Mouse (Mus musculus) intestine, embryonic 15.5 days (tissue): ENCODE measurements around the gene Ctc1. TPM values are rescaled to one million over a fixed set of nuclear protein-coding genes. Genes with fewer than 3 reads are reported as not detected.

Source experiments
- ATAC-seq: fragments of 200-750 bp; cut with Nextera tagmentation; 2 replicates; pipeline ENCODE4 v1.8.0; 2017; ENCODE audit warnings: moderate TSS enrichment, moderate library complexity
- H3K27ac ChIP-seq: fragments of 300-500 bp; sonication (generic); 2 replicates; pipeline ENCODE4 v1.5.1; 2015; ENCODE audit warnings: mild to moderate bottlenecking, inconsistent platforms
- H3K27me3 ChIP-seq: fragments of 300-500 bp; sonication (generic); replicated peaks from 2 replicates; pipeline ENCODE4 v1.6.1; 2015; ENCODE audit warnings: inconsistent platforms
- H3K36me3 ChIP-seq: fragments of 300-500 bp; sonication (generic); 2 replicates; pipeline ENCODE4 v1.6.1; 2015; ENCODE audit warnings: inconsistent platforms
- H3K4me1 ChIP-seq: fragments of 300-500 bp; sonication (generic); replicated peaks from 2 replicates; pipeline ENCODE4 v1.6.1; 2015; ENCODE audit warnings: inconsistent platforms
- H3K4me2 ChIP-seq: fragments of 300-500 bp; sonication (generic); replicated peaks from 2 replicates; pipeline ENCODE4 v1.6.1; 2015; ENCODE audit warnings: mild to moderate bottlenecking, inconsistent platforms
- H3K4me3 ChIP-seq: fragments of 300-500 bp; sonication (generic); replicated peaks from 2 replicates; pipeline ENCODE4 v1.5.1; 2015; ENCODE audit warnings: inconsistent platforms
- H3K9ac ChIP-seq: fragments of 300-500 bp; sonication (generic); 2 replicates; pipeline ENCODE4 v1.6.1; 2015; ENCODE audit warnings: inconsistent platforms
- H3K9me3 ChIP-seq: fragments of 300-500 bp; sonication (generic); 2 replicates; pipeline ENCODE4 v1.6.1; 2016; ENCODE audit warnings: inconsistent platforms
- WGBS: fragments of 180-500 bp; shearing (Covaris S2); methylation state at CpG from one replicate; pipeline ENCODE4 v1.1.7; 2015; 5-methylcytosine and 5-hydroxymethylcytosine counted together
- polyA plus RNA-seq: library from polyadenylated mRNA; unstranded; fragments of >200 nt; fragmentation: Nextera tagmentation; extraction: Ambion mirVana; gene quantifications from 2 replicates; pipeline ENCODE4 v1.2.1, GENCODE M21; 2015

The Ctc1 gene
- polyA plus RNA-seq, 1 experiment from 2014 or later = 35.1 TPM

DNA sequence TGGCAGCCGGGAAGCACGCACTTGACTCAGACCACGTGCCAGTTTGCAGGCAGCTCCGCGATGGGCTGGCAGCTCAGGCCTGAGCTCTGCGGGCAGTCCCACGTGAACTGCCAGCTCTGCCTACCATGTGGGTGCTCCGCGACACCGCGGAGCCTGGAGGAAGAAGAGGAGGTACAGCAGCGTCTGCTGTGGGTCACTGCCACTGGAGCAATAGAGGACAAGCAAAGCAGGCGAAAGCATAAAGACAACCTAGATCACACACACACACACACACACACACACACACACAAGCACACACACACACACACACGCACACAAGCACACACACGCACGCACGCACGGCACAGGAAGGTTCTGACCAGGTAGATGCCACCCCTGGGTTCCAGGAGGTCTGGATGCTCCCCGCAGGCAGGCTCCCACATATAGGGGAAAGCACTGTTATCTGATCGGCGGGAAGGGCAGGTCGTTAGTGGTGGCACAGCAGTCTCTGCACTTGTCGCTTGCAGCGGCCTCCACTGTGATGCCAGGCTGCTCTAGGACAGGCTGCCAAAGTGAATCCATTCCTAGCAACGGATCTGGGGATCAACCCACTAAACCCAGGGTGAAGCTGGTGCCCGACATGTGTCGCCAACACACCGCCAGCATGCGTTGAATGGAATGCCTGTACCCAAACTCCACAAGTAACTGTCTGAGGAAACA lies 50.6 kb downstream of the Ctc1 start:
- no peak for ATAC-seq
- Histone ChIP-seq H3K9me3 (no peaks in the 10 kb centered on the region), H3K9ac (peak overlapping the region; percentile 40), H3K27me3 (no peaks in the 10 kb centered on the region), H3K4me2 (peak overlapping the region; percentile 90), H3K27ac (no peak overlapping the region), H3K4me1 (peaks cover 27% of the 10 kb centered on the region), H3K4me3 (peak overlapping the region; percentile 40), H3K36me3 (no peaks in the 10 kb centered on the region)
- WGBS = 3% methylated on average over 29 of the region's 29 CpGs

DNA sequence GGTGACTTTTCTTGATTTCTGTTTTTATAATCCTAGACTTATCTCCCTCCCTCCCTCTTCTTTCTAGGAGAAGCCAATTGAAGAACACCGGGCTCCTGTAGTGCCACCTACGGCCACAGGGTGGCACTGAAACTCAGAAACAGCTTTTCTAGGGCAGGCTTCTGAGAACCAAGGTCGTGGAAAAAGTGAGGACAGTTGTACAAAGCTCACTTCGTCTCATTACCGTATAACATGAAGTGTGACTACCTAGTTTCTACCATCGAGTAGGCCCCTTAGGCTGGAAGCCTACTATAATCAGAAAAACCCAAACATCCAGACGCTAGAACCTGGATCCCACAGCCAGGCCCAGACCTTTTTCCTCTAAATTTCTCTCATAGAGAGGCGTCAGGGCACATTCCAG lies 51.2 kb downstream of the Ctc1 start:
- H3K9ac ChIP-seq = no peak overlapping the region
- H3K36me3 ChIP-seq = no peaks in the 10 kb centered on the region
- peak overlapping the region; percentile 40 for H3K4me3 ChIP-seq
- no peaks in the 10 kb centered on the region for H3K27me3 ChIP-seq
- H3K4me2 ChIP-seq = peak overlapping the region; percentile 90
- 9% methylated on average over 8 of the region's 8 CpGs for WGBS
- H3K27ac ChIP-seq = peak overlapping the region; percentile 8; the same call in 1 of the 2 replicates
- peaks cover 28% of the 10 kb centered on the region for H3K4me1 ChIP-seq
- no peaks in the 10 kb centered on the region for H3K9me3 ChIP-seq
- ATAC-seq = no peak

DNA sequence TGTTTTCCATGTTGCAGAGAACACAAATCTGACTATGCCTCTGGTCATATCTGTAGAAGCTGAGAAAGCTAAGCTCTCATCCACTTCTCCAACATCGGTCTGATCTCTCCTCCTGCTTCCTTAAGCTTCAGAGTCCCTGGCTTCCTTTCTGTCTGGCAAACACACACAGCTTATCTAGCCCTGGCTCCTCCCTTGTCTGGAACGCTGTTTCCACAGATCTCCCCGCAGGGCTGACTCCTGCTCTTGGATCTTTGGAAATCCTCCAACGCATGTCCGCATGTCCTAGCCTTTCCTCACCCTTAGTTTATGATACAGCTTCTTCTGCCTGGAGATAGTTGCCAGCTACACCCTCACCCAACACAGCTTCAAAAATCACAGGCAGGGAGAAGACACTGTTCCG lies 51.9 kb downstream of the Ctc1 start:
- Histone ChIP-seq H3K36me3 (no peaks in the 10 kb centered on the region), H3K27me3 (no peaks in the 10 kb centered on the region), H3K9me3 (no peaks in the 10 kb centered on the region), H3K9ac (no peak overlapping the region; the same call in 1 of the 2 replicates), H3K4me3 (no peak overlapping the region), H3K4me1 (peaks cover 34% of the 10 kb centered on the region), H3K4me2 (peak overlapping the region; percentile 90; the same call in 1 of the 2 replicates), H3K27ac (peak overlapping the region; percentile 8; the same call in 1 of the 2 replicates)
- no peak for ATAC-seq
- 26% methylated on average over 6 of the region's 6 CpGs for WGBS

DNA sequence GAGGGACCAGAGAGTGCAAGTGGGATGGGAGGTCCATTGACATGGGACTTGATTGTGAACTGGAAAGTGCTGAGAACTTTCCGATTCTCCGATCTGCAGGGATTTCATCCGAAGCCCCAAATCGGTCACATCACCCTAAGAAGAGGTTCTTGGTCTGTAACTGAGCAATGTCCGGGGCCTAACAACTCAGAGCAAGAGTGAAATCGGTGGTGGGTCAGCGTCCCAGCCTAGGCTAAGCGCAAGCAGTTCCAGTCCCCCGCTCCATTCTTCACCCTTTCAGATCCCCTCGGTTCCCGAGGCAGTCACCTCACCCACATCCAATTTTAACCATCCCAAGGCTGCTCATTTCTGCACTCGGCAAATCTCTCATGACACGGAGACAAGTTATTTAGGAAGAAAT lies 54.4 kb downstream of the Ctc1 start:
- Histone ChIP-seq H3K9ac (peak overlapping the region; percentile 66), H3K4me2 (peak overlapping the region; percentile 83), H3K4me1 (peaks cover 32% of the 10 kb centered on the region), H3K36me3 (no peaks in the 10 kb centered on the region), H3K4me3 (peak overlapping the region; percentile 54), H3K9me3 (no peaks in the 10 kb centered on the region), H3K27me3 (no peaks in the 10 kb centered on the region), H3K27ac (peak overlapping the region; percentile 80)
- ATAC-seq = no peak
- 2% methylated on average over 13 of the region's 13 CpGs for WGBS

DNA sequence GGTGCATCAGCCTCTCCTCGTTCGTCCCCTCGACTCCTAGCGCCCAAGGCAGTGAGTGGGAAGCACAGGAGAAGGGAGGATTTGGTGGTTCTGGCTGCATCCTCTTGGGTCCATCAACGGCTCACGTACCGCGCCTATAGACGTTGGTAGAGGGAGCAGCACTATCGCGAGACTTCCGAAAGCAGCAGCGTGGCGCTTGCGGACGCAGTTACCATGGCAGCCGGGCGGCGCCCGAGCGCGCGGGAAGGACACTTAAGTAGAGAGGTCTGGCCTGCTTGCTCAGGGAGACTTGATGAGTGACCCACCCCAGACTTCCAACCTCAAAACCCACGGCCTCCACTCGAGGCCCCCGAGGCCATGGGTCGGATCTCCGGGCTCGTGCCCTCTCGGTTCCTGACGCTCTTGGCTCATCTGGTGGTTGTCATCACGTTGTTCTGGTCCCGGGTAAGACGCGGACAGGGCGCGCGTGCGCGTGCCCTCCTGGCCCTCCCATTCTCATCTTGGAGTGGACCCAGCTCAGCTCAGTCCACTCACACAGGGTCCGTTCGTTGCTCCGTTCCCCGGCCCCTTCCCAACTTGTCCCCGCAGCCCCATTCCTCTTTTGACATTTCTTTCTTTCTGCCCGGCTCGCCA lies 55.0 kb downstream of the Ctc1 start, which contains the start of gene Tmem107:
Tmem107 (plus strand) TSS at position 217 of the 633 bp plus-strand sequence.
- no peaks in the 10 kb centered on the region for H3K36me3 ChIP-seq
- peak; percentile 88 for ATAC-seq
- H3K4me2 ChIP-seq = peak within 1 kb of the TSS; percentile 83
- H3K9ac ChIP-seq = peak within 1 kb of the TSS; percentile 66
- no peaks in the 10 kb centered on the region for H3K27me3 ChIP-seq
- peak within 1 kb of the TSS; percentile 80 for H3K27ac ChIP-seq
- no peaks in the 10 kb centered on the region for H3K9me3 ChIP-seq
- peaks cover 32% of the 10 kb centered on the region for H3K4me1 ChIP-seq
- peak within 1 kb of the TSS; percentile 54 for H3K4me3 ChIP-seq
- under 1% methylated on average over 47 of the region's 47 CpGs for WGBS

DNA sequence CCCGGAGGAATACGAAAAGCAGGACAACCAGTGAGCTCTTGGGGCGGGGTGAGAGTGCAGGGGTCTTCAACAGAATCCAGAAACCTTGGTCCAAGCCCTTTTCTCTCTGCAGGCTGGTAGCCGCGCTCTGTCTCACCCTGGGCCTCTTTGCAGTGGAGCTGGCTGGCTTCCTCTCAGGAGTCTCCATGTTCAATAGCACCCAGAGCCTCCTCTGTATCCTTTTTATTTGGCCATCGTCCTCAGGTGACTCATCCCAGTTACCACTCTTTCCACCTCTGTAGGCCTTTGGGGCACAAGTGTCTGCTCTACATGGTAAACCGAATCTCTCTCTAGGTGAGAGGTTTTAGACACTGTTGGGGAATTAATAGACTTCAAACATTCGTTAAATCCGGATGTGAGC lies 55.6 kb downstream of the Ctc1 start:
- no peak for ATAC-seq
- peak overlapping the region; percentile 83 for H3K4me2 ChIP-seq

DNA sequence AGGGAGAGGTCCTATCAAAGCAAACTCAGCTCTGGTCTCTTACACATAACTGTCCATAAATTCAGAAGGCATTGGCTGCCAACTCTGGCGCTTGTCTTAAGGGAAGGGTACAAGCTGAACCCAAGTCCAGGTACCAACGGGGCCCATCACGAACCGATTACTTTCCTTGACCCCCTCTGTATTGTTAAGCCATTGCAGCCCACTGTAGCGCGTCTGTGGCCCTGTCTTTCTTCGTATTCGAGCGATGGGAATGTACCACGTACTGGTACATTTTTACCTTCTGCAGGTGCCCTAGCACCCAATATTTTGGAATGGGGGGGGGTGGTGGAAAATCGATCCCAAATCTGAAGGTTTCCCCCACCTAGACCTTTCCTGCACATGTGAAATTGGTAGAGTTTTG lies 56.5 kb downstream of the Ctc1 start:
- peaks cover 23% of the 10 kb centered on the region for H3K4me1 ChIP-seq
- 0 out of 2 replicates have a peak overlapping the region, but pooled peaks have one; percentile 22 for H3K4me3 ChIP-seq
- no peaks in the 10 kb centered on the region for H3K9me3 ChIP-seq
- H3K27me3 ChIP-seq = no peaks in the 10 kb centered on the region
- no peaks in the 10 kb centered on the region for H3K36me3 ChIP-seq
- 83% methylated on average over 11 of the region's 11 CpGs for WGBS
- no peak for ATAC-seq
- peak overlapping the region; percentile 73 for H3K27ac ChIP-seq
- H3K4me2 ChIP-seq = peak overlapping the region; percentile 63
- H3K9ac ChIP-seq = no peak overlapping the region; the same call in 1 of the 2 replicates

More for the DNA sequence above, 55.6 kb downstream of the Ctc1 start:
- WGBS = 24% methylated on average over 9 of the region's 9 CpGs
- peaks cover 30% of the 10 kb centered on the region for H3K4me1 ChIP-seq
- H3K4me3 ChIP-seq = peak overlapping the region; percentile 54
- no peaks in the 10 kb centered on the region for H3K27me3 ChIP-seq
- peak overlapping the region; percentile 66 for H3K9ac ChIP-seq
- H3K9me3 ChIP-seq = no peaks in the 10 kb centered on the region
- H3K27ac ChIP-seq = peak overlapping the region; percentile 80
- no peaks in the 10 kb centered on the region for H3K36me3 ChIP-seq

DNA sequence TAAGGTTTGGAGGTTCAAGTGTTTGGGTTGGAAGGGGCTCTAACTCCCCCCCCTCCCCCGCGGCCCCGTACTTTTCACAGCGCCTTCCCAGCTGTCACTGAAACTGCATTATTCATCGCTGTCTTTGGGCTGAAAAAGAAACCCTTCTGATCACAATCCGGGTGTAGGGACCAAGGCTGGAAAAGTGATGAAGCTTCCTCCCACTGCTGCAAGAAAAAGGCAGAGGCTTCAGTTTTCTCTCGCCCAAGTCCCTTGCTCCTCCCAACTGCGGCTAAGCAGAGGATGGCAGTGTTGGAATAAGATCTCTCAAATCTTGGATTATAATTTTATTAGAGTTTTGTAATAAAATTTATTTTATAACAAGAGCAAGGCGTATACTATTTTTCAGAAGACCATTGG lies 57.0 kb downstream of the Ctc1 start:
- H3K9me3 ChIP-seq = no peaks in the 10 kb centered on the region
- H3K36me3 ChIP-seq = no peaks in the 10 kb centered on the region
- 5% methylated on average over 9 of the region's 9 CpGs for WGBS
- peak overlapping the region; percentile 22 for H3K4me3 ChIP-seq
- H3K27me3 ChIP-seq = no peaks in the 10 kb centered on the region
- peak overlapping the region; percentile 37 for H3K9ac ChIP-seq
- peak overlapping the region; percentile 73 for H3K27ac ChIP-seq
- H3K4me1 ChIP-seq = peaks cover 19% of the 10 kb centered on the region
- H3K4me2 ChIP-seq = peak overlapping the region; percentile 63
- ATAC-seq = no peak

DNA sequence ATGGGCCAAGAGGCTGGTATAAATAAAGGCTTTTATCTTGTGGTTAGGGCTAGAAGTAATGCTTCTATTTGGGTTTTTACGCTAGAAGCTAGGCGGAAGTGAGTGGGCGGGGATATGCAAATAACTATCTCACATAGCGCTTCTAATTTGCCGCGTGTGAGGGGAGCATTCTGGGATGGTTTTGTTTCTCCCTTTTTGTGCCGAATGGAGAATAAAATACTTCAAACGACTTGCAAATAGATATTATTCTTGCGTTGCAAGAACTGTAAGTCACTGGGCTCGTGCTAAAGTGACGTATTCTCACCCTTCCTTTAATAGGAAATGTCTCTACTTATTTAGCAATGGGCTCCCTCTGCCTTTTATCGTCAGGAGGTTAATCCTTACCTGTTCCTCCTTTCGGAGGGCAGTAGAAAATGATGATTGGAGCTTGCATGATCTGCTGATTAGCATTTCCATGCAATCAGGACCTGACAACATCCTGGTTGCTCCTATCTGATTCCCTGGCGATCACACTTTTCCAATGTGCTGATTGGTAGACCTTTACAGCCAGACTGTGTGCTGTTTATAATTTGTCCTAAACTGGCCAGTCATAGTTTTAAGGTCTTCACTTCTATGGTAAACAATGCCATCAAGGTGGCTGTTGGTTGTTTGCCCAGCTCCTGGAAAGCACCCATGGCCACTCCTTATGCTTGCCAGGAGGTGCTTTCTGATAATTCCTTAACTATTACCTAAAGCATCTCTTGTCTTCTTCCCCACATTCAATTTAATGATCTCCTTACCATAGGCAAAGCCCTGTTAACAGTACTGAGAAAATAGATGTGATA lies 57.6 kb downstream of the Ctc1 start:
- H3K9me3 ChIP-seq = no peaks in the 10 kb centered on the region
- peak overlapping the region; percentile 84 for H3K27ac ChIP-seq
- H3K9ac ChIP-seq = peak overlapping the region; percentile 40; the same call in 1 of the 2 replicates
- WGBS = 0% methylated on average over 14 of the region's 14 CpGs
- no peaks in the 10 kb centered on the region for H3K27me3 ChIP-seq
- H3K4me1 ChIP-seq = peaks cover 17% of the 10 kb centered on the region
- peak overlapping the region; percentile 22 for H3K4me3 ChIP-seq
- H3K4me2 ChIP-seq = peak overlapping the region; percentile 63
- peak; percentile 82 for ATAC-seq
- H3K36me3 ChIP-seq = no peaks in the 10 kb centered on the region

DNA sequence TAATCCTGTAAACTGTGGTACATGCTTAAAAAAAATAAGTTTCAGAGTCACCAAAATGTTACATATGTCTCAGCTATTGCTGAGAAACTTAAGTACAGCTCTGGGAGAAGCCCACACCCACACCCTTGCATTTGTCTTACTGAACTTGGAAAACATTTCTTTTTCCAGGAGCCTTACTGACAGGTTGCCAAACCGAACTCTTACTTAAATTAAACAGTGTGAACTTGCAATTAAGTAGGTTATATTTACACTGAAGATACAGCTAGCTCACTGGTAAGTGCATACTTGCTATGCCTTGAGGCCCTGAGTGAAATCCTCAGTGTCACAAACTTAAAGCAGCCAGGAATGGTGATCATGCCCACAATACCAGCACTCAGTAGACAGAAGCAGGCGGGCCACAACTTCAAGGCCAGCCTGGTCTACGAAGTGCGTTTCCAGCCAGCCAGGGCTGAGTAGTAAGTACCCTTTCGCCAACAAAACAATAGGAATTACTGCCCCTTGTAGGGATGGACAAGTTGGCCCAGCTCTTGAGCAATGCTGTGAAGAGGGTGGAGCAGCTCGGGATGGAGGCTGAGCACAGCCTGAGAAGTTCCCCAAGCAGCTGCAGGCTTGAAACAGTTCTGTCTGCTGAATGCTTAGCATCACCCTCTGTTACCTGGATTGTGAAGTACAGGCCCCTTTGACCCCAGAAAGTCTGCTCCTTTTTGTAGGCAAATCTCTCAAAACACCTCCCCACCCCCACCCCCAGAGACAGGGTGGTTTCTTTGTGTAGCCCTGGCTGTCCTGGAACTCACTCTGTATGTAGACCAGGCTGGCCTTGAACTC lies 58.5 kb downstream of the Ctc1 start:
- H3K9ac ChIP-seq = no peak overlapping the region

DNA sequence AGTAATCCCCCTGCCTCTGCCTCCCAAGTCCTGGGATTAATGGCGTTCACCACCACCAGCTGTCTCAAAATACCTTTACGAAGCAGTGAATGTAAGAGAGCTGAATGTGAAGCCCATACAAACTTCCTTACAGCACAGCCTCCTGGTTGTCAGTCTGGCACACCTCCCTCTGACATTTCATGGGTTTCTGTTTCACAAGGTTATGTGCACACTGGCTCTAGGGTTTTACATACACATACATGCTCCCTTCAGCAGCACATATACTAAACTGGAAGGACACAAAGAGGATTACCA lies 59.0 kb downstream of the Ctc1 start:
- Histone ChIP-seq H3K4me1 (peaks cover 17% of the 10 kb centered on the region), H3K36me3 (no peaks in the 10 kb centered on the region), H3K9me3 (no peaks in the 10 kb centered on the region), H3K4me3 (no peak overlapping the region), H3K4me2 (no peak overlapping the region), H3K27me3 (no peaks in the 10 kb centered on the region), H3K9ac (no peak overlapping the region), H3K27ac (peak overlapping the region; percentile 84; the same call in 1 of the 2 replicates)
- 58% methylated on average over 2 of the region's 2 CpGs for WGBS
- no peak for ATAC-seq

More for the DNA sequence above, 58.5 kb downstream of the Ctc1 start:
- ATAC-seq = no peak
- Histone ChIP-seq H3K27me3 (no peaks in the 10 kb centered on the region), H3K4me1 (peaks cover 17% of the 10 kb centered on the region), H3K4me2 (0 out of 2 replicates have a peak overlapping the region, but pooled peaks have one; percentile 3), H3K9me3 (no peaks in the 10 kb centered on the region), H3K27ac (peak overlapping the region; percentile 84), H3K36me3 (no peaks in the 10 kb centered on the region), H3K4me3 (no peak overlapping the region)
- 41% methylated on average over 6 of the region's 6 CpGs for WGBS
